Mouse (Mus musculus) hindbrain, embryonic 10.5 days (tissue): ENCODE data around the gene 1700015G11Rik. TPM values are rescaled to one million over a fixed set of nuclear protein-coding genes. Genes with fewer than 3 reads are reported as not detected.

Source experiments
- DNase-seq: peaks from one replicate; pipeline ENCODE4 v3.0.0-alpha.2; 2017; ENCODE audit warnings: low spot score
- H3K27ac ChIP-seq: fragments of 300-500 bp; sonication (generic); 2 replicates; pipeline ENCODE4 v1.5.1; 2016; ENCODE audit warnings: mild to moderate bottlenecking, moderate library complexity
- H3K27me3 ChIP-seq: fragments of 300-500 bp; sonication (generic); 2 replicates; pipeline ENCODE4 v1.6.1; 2016; ENCODE audit warnings: mild to moderate bottlenecking; ENCODE audit not compliant: poor library complexity, insufficient read depth, severe bottlenecking
- H3K36me3 ChIP-seq: fragments of 300-500 bp; sonication (generic); 2 replicates; pipeline ENCODE4 v1.6.1; 2016; ENCODE audit warnings: mild to moderate bottlenecking, moderate library complexity
- H3K4me1 ChIP-seq: fragments of 300-500 bp; sonication (generic); replicated peaks from 2 replicates; pipeline ENCODE4 v1.6.1; 2016; ENCODE audit warnings: mild to moderate bottlenecking
- H3K4me3 ChIP-seq: fragments of 300-500 bp; sonication (generic); 2 replicates; pipeline ENCODE4 v1.5.1; 2016; ENCODE audit warnings: mild to moderate bottlenecking, moderate library complexity
- H3K9me3 ChIP-seq: fragments of 300-500 bp; sonication (generic); 2 replicates; pipeline ENCODE4 v1.6.1; 2016; ENCODE audit warnings: mild to moderate bottlenecking, moderate library complexity
- WGBS: fragments of 180-500 bp; shearing (Covaris S2); methylation state at CpG from one replicate; pipeline ENCODE4 v1.1.7; 2016; 5-methylcytosine and 5-hydroxymethylcytosine counted together
- polyA plus RNA-seq: library from polyadenylated mRNA; unstranded; fragments of >200 nt; fragmentation: Nextera tagmentation; extraction: Ambion mirVana; gene quantifications from 2 replicates; pipeline ENCODE4 v1.2.1, GENCODE M21; 2016

Gene 1700015G11Rik
- polyA plus RNA-seq, 1 experiment from 2014 or later = not detected

DNA sequence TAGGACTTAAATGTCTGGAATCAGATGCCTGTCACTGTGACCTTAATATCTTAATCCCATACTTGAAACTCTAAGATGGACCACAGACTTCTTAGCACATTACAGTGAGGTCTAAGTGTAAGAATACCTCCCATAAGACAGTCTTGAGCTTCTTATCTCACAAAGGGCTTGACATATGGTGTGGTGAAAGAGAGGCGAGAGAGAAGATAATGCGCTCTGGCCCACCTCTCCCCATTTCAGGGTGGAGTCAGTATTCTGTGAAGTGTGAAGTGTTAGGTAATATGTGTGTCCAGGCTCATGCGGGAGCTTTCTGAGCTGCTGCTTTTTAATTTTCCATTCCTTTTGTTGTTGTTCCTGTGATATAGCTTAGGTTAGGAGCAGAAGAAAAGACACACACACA, 24.5 kb downstream of the 1700015G11Rik start:
- no peak for DNase-seq
- Histone ChIP-seq H3K27ac (no peak overlapping the region), H3K27me3 (no peaks in the 10 kb centered on the region), H3K9me3 (no peaks in the 10 kb centered on the region), H3K4me3 (no peak overlapping the region), H3K36me3 (no peaks in the 10 kb centered on the region), H3K4me1 (0 out of 2 replicates have a peak, but pooled peaks cover 3% of the 10 kb centered on the region)
- 85% methylated on average over 3 of the region's 3 CpGs for WGBS

DNA sequence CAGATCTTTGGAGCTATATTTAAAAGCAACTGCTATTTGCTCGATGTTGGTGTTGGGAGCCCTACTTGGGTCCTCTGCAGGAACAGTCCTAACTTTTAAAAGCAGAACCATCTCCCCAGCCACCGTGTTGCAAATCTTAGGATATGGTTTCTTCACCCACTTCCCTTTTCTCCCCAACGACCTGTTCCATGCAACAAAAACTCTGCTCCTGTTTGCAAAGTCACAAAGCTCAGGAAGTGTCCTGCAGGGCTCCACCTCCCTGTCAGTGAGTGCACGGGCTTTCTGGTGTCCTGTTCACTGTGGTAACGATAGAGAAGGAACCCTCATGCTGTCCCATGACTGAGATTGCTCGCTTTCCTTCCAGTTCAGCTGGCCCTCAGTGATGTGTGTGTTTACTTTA, 28.6 kb downstream of the 1700015G11Rik start:
- DNase-seq = no peak
- H3K4me3 ChIP-seq = no peak overlapping the region
- no peaks in the 10 kb centered on the region for H3K9me3 ChIP-seq
- H3K4me1 ChIP-seq = 0 out of 2 replicates have a peak, but pooled peaks cover 3% of the 10 kb centered on the region
- no peaks in the 10 kb centered on the region for H3K27me3 ChIP-seq
- no peaks in the 10 kb centered on the region for H3K36me3 ChIP-seq
- no peak overlapping the region for H3K27ac ChIP-seq
- 72% methylated on average over 6 of the region's 6 CpGs for WGBS

DNA sequence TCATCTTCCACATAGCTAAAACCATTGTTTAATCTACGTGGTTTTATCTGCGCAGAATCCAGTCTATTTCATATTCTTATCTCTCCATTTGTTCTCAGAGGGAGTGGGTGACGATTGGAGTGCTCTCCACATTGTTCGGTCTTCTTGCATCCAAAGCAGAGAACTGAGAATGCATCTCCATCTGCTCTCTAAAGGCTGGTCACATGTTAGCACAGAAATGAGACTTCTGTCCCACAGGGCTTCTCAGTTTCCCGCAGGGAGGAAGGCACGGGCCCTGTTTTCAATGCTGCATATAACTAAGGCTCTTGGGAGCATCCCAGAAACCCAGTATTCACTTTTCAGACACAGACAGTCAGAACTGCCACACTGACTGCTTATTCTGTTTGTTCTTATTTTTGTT, 29.8 kb downstream of the 1700015G11Rik start:
- WGBS = 81% methylated on average over 6 of the region's 6 CpGs
- no peak for DNase-seq

DNA sequence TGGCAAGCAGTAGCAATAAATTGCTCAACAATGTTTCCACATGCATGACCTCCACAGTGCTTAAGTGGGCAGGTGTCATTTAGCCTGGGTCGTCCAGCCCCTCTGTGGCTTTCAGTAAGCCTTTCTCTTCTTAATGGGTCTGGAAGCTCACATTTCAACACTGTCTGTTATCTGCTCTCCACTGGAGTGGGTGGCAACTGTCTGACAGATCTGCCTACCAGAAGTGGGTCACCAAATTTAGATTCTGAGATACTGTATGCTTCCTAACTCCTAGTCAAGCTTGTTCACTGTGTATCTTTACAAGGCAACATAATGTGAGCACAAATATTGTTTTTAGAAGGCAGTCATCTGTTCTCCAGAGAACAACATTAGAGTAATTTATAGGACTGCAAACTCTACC, 33.2 kb downstream of the 1700015G11Rik start:
- DNase-seq = no peak
- Histone ChIP-seq H3K27ac (no peak overlapping the region), H3K27me3 (no peaks in the 10 kb centered on the region), H3K36me3 (no peaks in the 10 kb centered on the region), H3K4me3 (no peak overlapping the region), H3K9me3 (no peaks in the 10 kb centered on the region), H3K4me1 (no peaks in the 10 kb centered on the region)
- WGBS = 46% methylated on average over 1 of the region's 1 CpGs

More for the DNA sequence above, 29.8 kb downstream of the 1700015G11Rik start:
- no peaks in the 10 kb centered on the region for H3K27me3 ChIP-seq
- H3K4me3 ChIP-seq = no peak overlapping the region
- H3K9me3 ChIP-seq = no peaks in the 10 kb centered on the region
- no peaks in the 10 kb centered on the region for H3K36me3 ChIP-seq
- no peaks in the 10 kb centered on the region for H3K4me1 ChIP-seq
- H3K27ac ChIP-seq = no peak overlapping the region

DNA sequence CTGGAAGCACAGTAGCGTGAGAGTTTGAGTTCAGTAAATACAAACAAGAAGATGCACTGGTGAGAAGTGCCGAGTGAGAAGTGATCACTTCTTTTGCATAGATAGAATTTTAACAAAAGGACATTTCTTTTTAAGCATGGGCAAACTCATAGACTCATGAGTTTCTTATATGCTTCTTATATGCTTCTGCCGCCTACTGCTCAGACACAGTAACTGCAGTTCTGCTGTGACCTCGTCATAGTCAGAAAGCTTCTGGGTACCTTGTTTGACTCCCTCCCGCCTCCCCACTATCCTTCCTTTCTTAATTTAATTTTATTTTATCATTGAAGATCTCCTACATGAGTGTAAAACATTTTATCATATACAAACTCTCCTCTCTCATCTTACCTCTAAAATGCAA, 36.3 kb downstream of the 1700015G11Rik start:
- Histone ChIP-seq H3K4me1 (no peaks in the 10 kb centered on the region), H3K27ac (no peak overlapping the region), H3K27me3 (no peaks in the 10 kb centered on the region), H3K36me3 (no peaks in the 10 kb centered on the region), H3K4me3 (no peak overlapping the region), H3K9me3 (no peaks in the 10 kb centered on the region)
- DNase-seq = no peak
- WGBS = 41% methylated on average over 5 of the region's 5 CpGs

DNA sequence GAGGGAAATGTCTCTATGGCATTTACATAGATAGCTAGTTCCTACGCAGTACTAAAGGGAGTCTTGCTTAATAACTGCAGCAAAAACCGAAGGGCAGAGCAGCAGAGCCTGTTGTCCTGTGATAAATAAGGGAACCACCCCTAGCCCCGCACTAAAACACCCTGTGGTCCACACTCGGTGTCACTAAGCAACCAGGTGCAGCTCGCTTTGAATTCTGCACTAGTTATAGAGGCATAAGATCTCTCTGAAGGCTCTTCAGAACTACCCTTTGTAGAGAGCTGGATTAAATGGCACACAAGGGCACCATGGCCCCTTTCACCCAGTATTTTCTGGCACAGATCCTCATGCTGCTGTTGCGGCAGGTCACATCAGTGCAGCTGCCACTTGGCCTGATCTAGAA, 40.3 kb downstream of the 1700015G11Rik start:
- H3K27me3 ChIP-seq = no peaks in the 10 kb centered on the region
- H3K36me3 ChIP-seq = no peaks in the 10 kb centered on the region
- no peaks in the 10 kb centered on the region for H3K4me1 ChIP-seq
- WGBS = 75% methylated on average over 6 of the region's 6 CpGs
- no peak overlapping the region for H3K4me3 ChIP-seq
- no peak overlapping the region for H3K27ac ChIP-seq
- H3K9me3 ChIP-seq = no peaks in the 10 kb centered on the region
- no peak for DNase-seq

DNA sequence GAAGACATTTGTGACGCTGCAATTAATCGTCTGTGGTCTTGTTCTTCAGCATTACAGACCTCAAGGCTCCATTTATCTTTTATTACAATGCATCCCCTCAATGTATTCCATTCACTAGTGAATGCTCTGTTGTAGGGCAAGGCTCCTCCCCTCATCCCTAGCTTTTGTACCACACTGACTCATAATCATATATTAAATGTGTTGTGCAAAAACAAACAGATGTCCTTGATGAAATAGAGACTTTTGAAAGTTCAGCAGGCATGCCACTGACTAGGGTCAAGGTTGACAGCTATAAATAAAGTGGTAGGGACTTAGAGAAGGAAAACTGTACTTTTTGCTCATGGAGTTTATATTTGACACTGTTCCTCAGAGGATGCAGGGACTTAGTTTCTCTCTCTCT, 42.0 kb downstream of the 1700015G11Rik start:
- no peak overlapping the region for H3K27ac ChIP-seq
- no peaks in the 10 kb centered on the region for H3K36me3 ChIP-seq
- H3K4me3 ChIP-seq = no peak overlapping the region
- no peaks in the 10 kb centered on the region for H3K27me3 ChIP-seq
- no peaks in the 10 kb centered on the region for H3K9me3 ChIP-seq
- no peak for DNase-seq
- H3K4me1 ChIP-seq = no peaks in the 10 kb centered on the region
- 83% methylated on average over 2 of the region's 2 CpGs for WGBS

DNA sequence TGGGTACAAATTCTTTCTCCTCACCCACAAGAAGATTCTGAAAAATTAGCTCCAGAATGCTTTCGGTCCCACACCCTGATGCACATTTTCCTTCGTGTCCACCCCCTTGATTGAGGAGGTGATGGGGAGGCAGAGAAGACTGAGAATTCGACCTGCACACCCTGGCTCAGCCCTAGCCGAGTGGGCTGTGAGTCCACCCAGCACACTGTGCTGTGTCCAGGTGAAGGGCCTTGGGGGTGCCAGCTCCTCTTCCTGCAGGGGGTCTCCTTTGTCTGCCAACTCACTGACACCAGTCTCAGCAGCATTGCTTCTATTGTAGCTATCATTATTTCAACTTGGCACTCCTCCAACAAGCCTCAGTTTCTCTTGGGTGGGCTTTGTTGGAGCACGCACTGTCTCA, 42.4 kb downstream of the 1700015G11Rik start:
- no peak overlapping the region for H3K27ac ChIP-seq
- DNase-seq = no peak
- no peak overlapping the region for H3K4me3 ChIP-seq
- no peaks in the 10 kb centered on the region for H3K27me3 ChIP-seq
- no peaks in the 10 kb centered on the region for H3K4me1 ChIP-seq
- no peaks in the 10 kb centered on the region for H3K9me3 ChIP-seq
- 67% methylated on average over 5 of the region's 5 CpGs for WGBS
- H3K36me3 ChIP-seq = no peaks in the 10 kb centered on the region

DNA sequence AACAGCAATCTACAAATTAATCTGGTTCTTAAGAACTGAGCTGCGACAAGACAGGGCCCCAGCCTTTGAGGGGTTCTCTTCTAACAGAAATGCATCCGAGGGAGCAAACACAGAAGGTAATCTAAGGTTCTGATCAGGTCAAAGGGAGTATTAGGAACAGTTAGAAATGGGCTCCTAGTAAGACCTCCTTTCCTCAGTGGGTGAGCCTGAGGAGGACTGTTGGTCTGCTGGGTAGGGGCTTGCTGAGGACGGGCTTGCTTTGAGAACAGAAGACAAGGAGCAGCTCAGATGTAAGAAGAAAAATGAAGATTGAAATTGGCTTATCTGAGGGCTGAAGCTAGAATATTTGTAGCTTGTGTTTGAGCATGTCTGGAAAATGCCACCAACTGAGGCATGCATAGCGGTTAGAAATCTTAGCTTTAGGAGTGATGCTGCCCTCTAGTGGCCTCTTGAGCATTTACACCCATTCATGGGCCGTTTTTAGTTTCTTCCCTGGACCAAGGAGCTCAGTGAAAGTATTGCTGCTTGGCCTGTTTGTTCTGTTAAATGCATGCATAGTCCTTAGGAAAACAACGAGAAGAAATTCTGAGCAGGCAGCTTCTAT, 43.2 kb downstream of the 1700015G11Rik start:
- no peaks in the 10 kb centered on the region for H3K27me3 ChIP-seq
- DNase-seq = peak; percentile 42
- H3K4me1 ChIP-seq = no peaks in the 10 kb centered on the region
- peak overlapping the region; percentile 40; the same call in 1 of the 2 replicates for H3K27ac ChIP-seq
- WGBS = 34% methylated on average over 6 of the region's 6 CpGs
- H3K4me3 ChIP-seq = no peak overlapping the region
- H3K9me3 ChIP-seq = no peaks in the 10 kb centered on the region
- no peaks in the 10 kb centered on the region for H3K36me3 ChIP-seq

DNA sequence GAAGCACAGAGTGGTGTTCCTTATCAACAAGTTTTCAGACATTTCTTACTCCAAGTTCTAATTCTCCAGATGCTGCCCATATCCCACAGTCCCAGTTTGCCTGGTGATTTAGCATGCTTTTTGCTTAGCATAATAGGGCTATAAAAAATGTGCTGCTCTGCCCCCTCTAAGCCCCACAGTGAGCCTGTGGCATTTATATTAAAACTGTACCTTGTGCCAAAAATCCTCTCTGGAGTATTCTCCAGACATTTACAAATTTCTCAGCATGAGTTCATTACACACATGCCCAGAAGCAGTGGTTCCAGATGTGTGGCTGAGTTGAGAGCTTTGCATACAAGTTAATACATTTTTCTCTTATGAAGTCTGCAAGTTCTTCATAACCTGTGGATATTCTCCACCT, 46.1 kb downstream of the 1700015G11Rik start:
- Histone ChIP-seq H3K27ac (no peak overlapping the region), H3K36me3 (no peaks in the 10 kb centered on the region), H3K4me3 (no peak overlapping the region), H3K4me1 (no peaks in the 10 kb centered on the region), H3K9me3 (no peaks in the 10 kb centered on the region), H3K27me3 (no peaks in the 10 kb centered on the region)
- no peak for DNase-seq

DNA sequence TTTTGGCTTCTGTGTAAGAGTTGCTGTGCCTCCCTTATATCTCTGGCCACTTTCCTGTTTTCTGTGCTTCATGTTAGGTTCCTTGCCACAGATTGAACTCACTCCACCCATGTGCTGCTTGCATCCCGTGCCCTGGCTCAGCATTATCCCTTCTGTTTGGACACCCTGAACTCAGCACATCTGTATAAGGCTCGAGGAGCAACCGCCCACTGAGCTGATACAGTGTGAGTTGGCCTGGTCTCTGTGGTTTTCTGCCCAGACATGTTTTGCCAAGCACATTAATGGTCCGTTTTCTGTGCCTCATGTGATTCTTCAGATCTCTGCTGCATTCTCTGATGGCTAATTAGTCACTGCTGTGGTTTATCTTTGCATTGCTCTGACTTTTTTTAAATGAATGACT, 47.9 kb downstream of the 1700015G11Rik start:
- H3K4me1 ChIP-seq = no peaks in the 10 kb centered on the region
- H3K27me3 ChIP-seq = no peaks in the 10 kb centered on the region
- no peak overlapping the region for H3K4me3 ChIP-seq
- WGBS = 83% methylated on average over 4 of the region's 4 CpGs
- H3K36me3 ChIP-seq = no peaks in the 10 kb centered on the region
- no peaks in the 10 kb centered on the region for H3K9me3 ChIP-seq
- DNase-seq = no peak
- H3K27ac ChIP-seq = no peak overlapping the region

DNA sequence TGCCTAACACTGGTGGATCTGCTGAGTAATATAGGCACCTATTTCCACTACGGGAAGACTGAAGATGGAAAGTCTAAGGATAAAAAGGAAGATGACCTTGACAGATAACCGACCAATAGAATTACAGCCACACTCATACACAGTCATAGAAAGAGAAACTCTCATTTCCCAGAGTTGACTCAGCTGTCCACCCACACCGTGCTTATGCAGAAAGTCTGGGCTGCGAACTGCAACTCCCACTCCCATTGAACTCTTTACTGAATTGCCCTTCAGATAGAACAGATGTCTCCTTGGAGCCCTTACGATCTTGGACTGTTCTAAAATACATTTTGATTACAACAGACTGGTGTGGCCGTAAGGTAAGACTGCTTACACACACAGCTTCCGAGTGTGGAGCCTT, 50.8 kb downstream of the 1700015G11Rik start:
- no peaks in the 10 kb centered on the region for H3K9me3 ChIP-seq
- no peaks in the 10 kb centered on the region for H3K36me3 ChIP-seq
- peaks cover 8% of the 10 kb centered on the region; the same call in 1 of the 2 replicates for H3K4me1 ChIP-seq
- WGBS = 93% methylated on average over 7 of the region's 7 CpGs
- no peak overlapping the region for H3K27ac ChIP-seq
- no peak for DNase-seq
- no peak overlapping the region for H3K4me3 ChIP-seq
- no peaks in the 10 kb centered on the region for H3K27me3 ChIP-seq

DNA sequence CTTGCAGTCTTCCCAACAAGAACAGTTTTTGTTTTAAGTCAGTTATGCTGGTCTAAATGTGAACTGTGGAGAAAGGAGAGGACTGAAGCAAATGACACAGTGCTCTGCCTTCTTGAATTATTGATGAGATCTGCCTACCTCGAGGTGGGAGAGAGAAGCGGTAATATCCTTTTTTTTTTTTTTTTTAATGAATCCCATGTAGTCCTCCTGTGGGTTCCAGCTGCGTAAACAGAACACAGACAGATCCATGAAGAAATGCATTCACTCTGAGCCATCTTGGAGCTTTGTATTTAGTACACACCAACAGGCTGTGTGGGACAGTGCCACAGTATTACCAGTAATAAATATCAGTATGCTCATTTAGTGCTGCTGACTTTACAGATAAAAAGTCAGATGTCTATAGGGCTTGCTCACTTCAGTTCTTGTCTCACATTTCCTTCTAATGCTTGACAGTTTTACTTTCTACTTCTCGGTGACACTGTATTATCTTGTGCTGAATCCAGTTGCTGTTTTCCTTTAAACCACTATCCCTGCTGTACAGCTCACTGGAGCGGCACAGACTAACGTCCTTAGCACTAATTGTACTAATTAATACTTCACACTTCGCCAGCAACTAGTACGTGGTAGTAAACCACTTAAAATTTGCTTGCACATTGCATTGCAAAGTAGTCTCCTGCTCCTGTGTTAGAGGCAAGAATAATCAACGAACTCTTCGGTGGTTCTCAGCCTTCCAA, 53.1 kb downstream of the 1700015G11Rik start:
- WGBS = 71% methylated on average over 10 of the region's 10 CpGs
- H3K4me1 ChIP-seq = peaks cover 8% of the 10 kb centered on the region; the same call in 1 of the 2 replicates
- DNase-seq = no peak
- no peaks in the 10 kb centered on the region for H3K36me3 ChIP-seq
- H3K27ac ChIP-seq = no peak overlapping the region
- H3K27me3 ChIP-seq = no peaks in the 10 kb centered on the region
- no peak overlapping the region for H3K4me3 ChIP-seq
- no peaks in the 10 kb centered on the region for H3K9me3 ChIP-seq
